Mouse (Mus musculus) CH12.LX (cell line): ENCODE measurements around the gene Arhgap31. TPM values are rescaled to one million over a fixed set of nuclear protein-coding genes. Genes with fewer than 3 reads are reported as not detected.

Experiments used
- DNase-seq: peaks from one replicate; pipeline ENCODE4 v3.0.0-alpha.2; 2013; ENCODE audit errors: extremely low read depth
- H3K27ac ChIP-seq: 2 replicates; pipeline ENCODE4 v1.5.1; 2012; ENCODE audit warnings: low read depth, mild to moderate bottlenecking, control low read depth, moderate library complexity; ENCODE audit not compliant: insufficient read depth
- H3K27me3 ChIP-seq: replicated peaks from 2 replicates; pipeline ENCODE3; 2012; ENCODE audit warnings: inconsistent platforms
- H3K36me3 ChIP-seq, 2 experiments: replicated peaks in 1 of 2; 2 replicates each; pipeline versions ENCODE3 to v1.6.1; 2012; ENCODE audit warnings: inconsistent platforms in 1 of 2, low read length in 1 of 2, mild to moderate bottlenecking in 1 of 2, mixed read lengths in 1 of 2, moderate library complexity in 1 of 2; ENCODE audit not compliant: control insufficient read depth in 1 of 2, insufficient read depth in 1 of 2
- H3K4me1 ChIP-seq, 2 experiments: 2 replicates each; pipeline ENCODE4 v1.6.1; 2012; ENCODE audit warnings: inconsistent platforms in 1 of 2, moderate library complexity in 1 of 2; ENCODE audit not compliant: insufficient read depth in 2 of 2, control insufficient read depth in 1 of 2
- H3K4me2 ChIP-seq: 2 replicates; pipeline ENCODE4 v1.6.1; 2012; ENCODE audit warnings: low read depth, mild to moderate bottlenecking, control low read depth; ENCODE audit not compliant: poor library complexity, insufficient read depth, severe bottlenecking
- H3K4me3 ChIP-seq, 3 experiments: fragments of 150-350 bp in 1 of 3; sonication (generic) in 1 of 3; replicated peaks in 1 of 3; 2 replicates each; pipeline versions ENCODE3 to v1.5.1; 2011 to 2012; ENCODE audit warnings: low read depth in 2 of 3, low read length in 2 of 3, mild to moderate bottlenecking in 2 of 3, moderate library complexity in 2 of 3, control low read depth in 1 of 3, improper control_type of control experiment in 1 of 3, inconsistent platforms in 1 of 3, mixed read lengths in 1 of 3; ENCODE audit not compliant: poor library complexity in 1 of 3
- H3K79me2 ChIP-seq: replicated peaks from 2 replicates; pipeline ENCODE4 v1.6.1; 2012; ENCODE audit warnings: mild to moderate bottlenecking, moderate library complexity; ENCODE audit not compliant: control insufficient read depth, poor library complexity, insufficient read depth, severe bottlenecking; ENCODE audit errors: extremely low read depth
- H3K9ac ChIP-seq: 2 replicates; pipeline ENCODE4 v1.6.1; 2012; ENCODE audit warnings: low read depth, mild to moderate bottlenecking, control low read depth, moderate library complexity; ENCODE audit not compliant: insufficient read depth
- H3K9me3 ChIP-seq: replicated peaks from 2 replicates; pipeline ENCODE3; 2012; ENCODE audit warnings: low read length, inconsistent platforms, mixed read lengths
- BHLHE40 ChIP-seq: IDR thresholded peaks from 2 replicates; pipeline ENCODE4 v1.6.1; 2011; ENCODE audit warnings: mild to moderate bottlenecking, low read depth, low read length, improper control_type of control experiment
- CHD1 ChIP-seq: IDR thresholded peaks from 2 replicates; pipeline ENCODE4 v1.6.1; 2012; ENCODE audit warnings: low read depth, low read length, improper control_type of control experiment, inconsistent platforms
- CHD2 ChIP-seq: IDR thresholded peaks from 2 replicates; pipeline ENCODE4 v1.6.1; 2011; ENCODE audit warnings: low read length, improper control_type of control experiment
- CTCF ChIP-seq, 2 experiments: IDR thresholded peaks in 1 of 2; conservative IDR thresholded peaks in 1 of 2; 2 replicates each; pipeline ENCODE4 v1.5.1; 2011 to 2012; ENCODE audit warnings: low read depth in 2 of 2, low read length in 2 of 2, improper control_type of control experiment in 1 of 2, inconsistent platforms in 1 of 2, mild to moderate bottlenecking in 1 of 2, moderate library complexity in 1 of 2
- E2F4 ChIP-seq: IDR thresholded peaks from 2 replicates; pipeline ENCODE4 v1.6.1; 2011; ENCODE audit warnings: low read depth, low read length, improper control_type of control experiment; ENCODE audit not compliant: insufficient replicate concordance
- JUND ChIP-seq: conservative IDR thresholded peaks from 2 replicates; pipeline ENCODE4 v1.6.1; 2011; ENCODE audit warnings: low read depth, low read length, improper control_type of control experiment
- MAX ChIP-seq: IDR thresholded peaks from 2 replicates; pipeline ENCODE4 v1.6.1; 2011; ENCODE audit warnings: low read length, improper control_type of control experiment
- MAZ ChIP-seq: IDR thresholded peaks from 2 replicates; pipeline ENCODE4 v1.6.1; 2012; ENCODE audit warnings: low read depth, mild to moderate bottlenecking, inconsistent platforms, low read length, improper control_type of control experiment, moderate library complexity
- MXI1 ChIP-seq: IDR thresholded peaks from 2 replicates; pipeline ENCODE4 v1.6.1; 2011; ENCODE audit warnings: mild to moderate bottlenecking, low read depth, low read length, improper control_type of control experiment
- MYC ChIP-seq: IDR thresholded peaks from 2 replicates; pipeline ENCODE4 v1.6.1; 2011; ENCODE audit warnings: low read depth, mild to moderate bottlenecking, improper control_type of control experiment, low read length
- POLR2A ChIP-seq: IDR thresholded peaks from 2 replicates; pipeline ENCODE4 v1.6.1; 2011; ENCODE audit warnings: low read depth, mild to moderate bottlenecking, improper control_type of control experiment, low read length
- POLR2AphosphoS2 ChIP-seq: IDR thresholded peaks from 2 replicates; pipeline ENCODE4 v1.6.1; 2011; ENCODE audit warnings: low read depth, low read length, improper control_type of control experiment
- RCOR1 ChIP-seq: conservative IDR thresholded peaks from 2 replicates; pipeline ENCODE4 v1.6.1; 2012; ENCODE audit warnings: low read depth, mild to moderate bottlenecking, inconsistent platforms, low read length, improper control_type of control experiment
- SIN3A ChIP-seq: IDR thresholded peaks from 2 replicates; pipeline ENCODE4 v1.6.1; 2012; ENCODE audit warnings: low read length, improper control_type of control experiment, inconsistent platforms
- TCF12 ChIP-seq: IDR thresholded peaks from 2 replicates; pipeline ENCODE4 v1.6.1; 2014; ENCODE audit warnings: low read depth, mild to moderate bottlenecking, inconsistent platforms, low read length, improper control_type of control experiment
- UBTF ChIP-seq: IDR thresholded peaks from 2 replicates; pipeline ENCODE4 v1.6.1; 2012; ENCODE audit warnings: low read depth, mild to moderate bottlenecking, inconsistent platforms, low read length, improper control_type of control experiment, moderate library complexity
- USF1 ChIP-seq: IDR thresholded peaks from 2 replicates; pipeline ENCODE4 v1.6.1; 2014; ENCODE audit warnings: low read depth, mild to moderate bottlenecking, inconsistent platforms, low read length, improper control_type of control experiment
- ZC3H11A ChIP-seq: IDR thresholded peaks from 2 replicates; pipeline ENCODE4 v1.6.1; 2012; ENCODE audit warnings: low read depth, mild to moderate bottlenecking, inconsistent platforms, low read length, improper control_type of control experiment
- dilution Hi-C: fragments of 300-500 bp; cut with MboI; formaldehyde crosslinking; loops from 2 replicates; pipeline ENCODE4 v1.14.3; 2020; ENCODE audit warnings: low sequenced_read_pairs; ENCODE audit not compliant: extremely low pct_unique_long_range_greater_than_20kb, extremely low pct_ligation_motif_present
- in situ Hi-C: fragments of 300-500 bp; cut with MboI; formaldehyde crosslinking; loops from 3 replicates; pipeline ENCODE4 v1.14.3; 2019; ENCODE audit warnings: low sequenced_read_pairs, low pct_ligation_motif_present, low pct_unique_long_range_greater_than_20kb, mixed read lengths
- polyA plus RNA-seq: library from polyadenylated mRNA; unstranded; fragments of >175 nt; gene quantifications from 2 replicates; pipeline ENCODE4 v1.2.1, GENCODE M21; 2012; ENCODE audit warnings: low read depth; ENCODE audit not compliant: insufficient read length
- total RNA-seq, 2 experiments: library from RNA; depleted of rRNA; stranded (reverse); fragments of 300-350 nt in 1 of 2; fragments of >200 nt in 1 of 2; gene quantifications; 2 replicates each; pipeline ENCODE4 v1.2.3; 2012 to 2014

The Arhgap31 gene
- total and polyA plus RNA-seq, 3 experiments: 0.15 to 2.0 (median 0.76) TPM

DNA sequence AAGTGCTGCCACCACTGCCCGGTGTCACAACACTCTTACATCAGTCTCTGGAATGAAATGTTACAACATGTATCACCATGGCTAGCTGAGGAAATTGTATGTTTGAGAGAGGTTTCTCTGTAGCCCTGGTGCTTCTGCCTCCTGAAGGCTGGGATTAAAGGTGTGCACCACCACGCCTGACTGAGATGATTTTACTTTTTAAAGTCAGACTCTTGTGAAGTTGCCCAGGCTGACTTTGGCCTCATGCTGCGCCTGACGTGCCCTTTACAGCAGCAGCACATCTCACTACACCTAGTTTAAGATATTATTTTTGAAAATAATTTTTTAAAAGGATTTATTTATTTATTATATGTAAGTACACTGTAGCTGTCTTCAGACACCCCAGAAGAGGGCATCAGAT lies 120.1 kb downstream of the Arhgap31 start (continued):
- no peak for TF ChIP-seq E2F4
- no peak for TF ChIP-seq POLR2A

- no peaks in the 10 kb centered on the region for H3K79me2 ChIP-seq
- no peak overlapping the region for H3K4me2 ChIP-seq
- H3K4me1 ChIP-seq: peaks cover 3 to 10% of the 10 kb centered on the region in 2 experiments; a peak in 3 of 4 replicates
- H3K27me3 ChIP-seq: no peaks in the 10 kb centered on the region
- H3K9ac ChIP-seq: no peak overlapping the region
- no peaks in the 10 kb centered on the region for H3K9me3 ChIP-seq
- dilution Hi-C loops: no loop called here
- in situ Hi-C loops: no loop called here
- TF ChIP-seq CHD1 (no peak), MXI1 (no peak), USF1 (no peak), ZC3H11A (no peak)
- no peak overlapping the region for H3K27ac ChIP-seq
- peaks cover 36 to 71% of the 10 kb centered on the region in 2 experiments for H3K36me3 ChIP-seq
- no peak overlapping the region for H3K4me3 ChIP-seq
- no peak for DNase-seq
These were observed 120.9 kb downstream of the Arhgap31 start for GRCm38 (mm10) chr16:38592026-38592678.

GRCm38 (mm10) chr16:38591506-38591905 lies 121.6 kb downstream of the Arhgap31 start:
- Histone ChIP-seq H3K4me3 (no peak overlapping the region), H3K9ac (no peak overlapping the region), H3K27ac (no peak overlapping the region), H3K4me1 (peaks cover 3 to 16% of the 10 kb centered on the region in 2 experiments; a peak in 3 of 4 replicates), H3K4me2 (no peak overlapping the region), H3K9me3 (no peaks in the 10 kb centered on the region), H3K79me2 (no peaks in the 10 kb centered on the region), H3K27me3 (no peaks in the 10 kb centered on the region), H3K36me3 (peaks cover 39 to 78% of the 10 kb centered on the region in 2 experiments)
- no peak for DNase-seq
- TF ChIP-seq MAX: no peak
- TF ChIP-seq TCF12: no peak
- no peak for TF ChIP-seq POLR2AphosphoS2
- TF ChIP-seq CHD2: no peak
- no peak for TF ChIP-seq SIN3A
- TF ChIP-seq CTCF (conservative IDR thresholded peaks at IDR 0.05 in 1 of 2, IDR thresholded peaks at IDR 0.05 in 1 of 2; ENCODE audit: low read depth in 2 of 2, low read length in 2 of 2): no peak
- TF ChIP-seq MYC: no peak
- no peak for TF ChIP-seq RCOR1
- TF ChIP-seq E2F4: no peak
- TF ChIP-seq UBTF: no peak
- TF ChIP-seq BHLHE40: no peak
- no peak for TF ChIP-seq MAZ
- no peak for TF ChIP-seq POLR2A
- no peak for TF ChIP-seq JUND
- dilution Hi-C loops (no loop called here), in situ Hi-C loops (no loop called here)
